Comparison of ENCODE assay signal across 24 mouse cellular contexts in the genomic region with DNA sequence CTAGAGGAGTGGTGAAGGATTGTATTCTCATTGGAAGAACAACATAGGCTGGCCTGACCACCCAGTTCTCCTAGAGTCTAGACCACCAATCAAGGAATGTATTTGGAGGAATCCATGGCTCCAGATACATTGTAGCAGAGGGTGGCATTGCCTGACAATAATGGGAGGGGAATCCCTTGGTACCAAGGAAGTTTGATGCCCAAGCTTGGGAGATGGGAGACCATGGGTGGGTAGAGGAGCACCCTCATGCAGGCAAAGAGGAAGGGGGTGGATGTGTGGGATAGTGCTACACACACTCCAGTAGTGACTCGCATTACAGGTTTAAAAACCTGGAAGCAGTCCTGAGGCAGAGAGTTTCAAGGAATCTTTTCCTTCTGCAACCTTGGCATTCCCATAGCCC.
"Had no signal": no experiment of that assay in that cellular context is flagged by ENCODE, and none has a peak within 500 bp of the region (broad histone marks: within the 10 kb centered on the region; RNA-seq: fewer than 3 reads in every experiment).

No protein-coding gene starts in this region.

- H3K4me3 ChIP-seq: heart, embryonic 10.5 days; heart, embryonic 12.5 days; hindbrain, embryonic 13.5 days; hindbrain, embryonic 15.5 days; kidney, embryonic 15.5 days; limb, embryonic 13.5 days; limb, embryonic 15.5 days; liver, embryonic 12.5 days had no signal

- H3K27me3 ChIP-seq: heart, embryonic 12.5 days; hindbrain, embryonic 13.5 days; hindbrain, embryonic 15.5 days; kidney, embryonic 15.5 days; limb, embryonic 13.5 days; limb, embryonic 15.5 days; liver, embryonic 12.5 days had no signal

- DNase-seq: gastrocnemius, postnatal 14 days; gastrocnemius, postnatal 36 days; heart, adult 18-20 months; heart, postnatal 10 days; kidney, adult 11 months; kidney, adult 2 months; kidney, adult 9 months; kidney, postnatal 14 days; kidney, postnatal 36 days; layer of hippocampus, adult 9-11 months; layer of hippocampus, postnatal 36 days; left cerebral cortex, postnatal 4 days had no signal

- H3K4me2 ChIP-seq: heart, embryonic 12.5 days; hindbrain, embryonic 13.5 days; hindbrain, embryonic 15.5 days; kidney, embryonic 15.5 days; limb, embryonic 13.5 days; limb, embryonic 15.5 days; liver, embryonic 12.5 days had no signal

- H3K4me1 ChIP-seq: heart, embryonic 10.5 days; heart, embryonic 12.5 days; hindbrain, embryonic 13.5 days; hindbrain, embryonic 15.5 days; kidney, embryonic 15.5 days; limb, embryonic 13.5 days; limb, embryonic 15.5 days; liver, embryonic 12.5 days had no signal

- H3K9ac ChIP-seq: heart, embryonic 12.5 days; hindbrain, embryonic 13.5 days; hindbrain, embryonic 15.5 days; kidney, embryonic 15.5 days; limb, embryonic 13.5 days; limb, embryonic 15.5 days; liver, embryonic 12.5 days; liver, embryonic 14.5 days had no signal

- H3K27ac ChIP-seq: heart, embryonic 10.5 days; hindbrain, embryonic 13.5 days; hindbrain, embryonic 15.5 days; hindbrain, postnatal 0 days; kidney, embryonic 15.5 days; kidney, postnatal 0 days; limb, embryonic 13.5 days; limb, embryonic 15.5 days; liver, embryonic 12.5 days; liver, embryonic 14.5 days had no signal

- ATAC-seq: hindbrain, postnatal 0 days; intestine, embryonic 16.5 days; liver, embryonic 12.5 days had no signal

- H3K9me3 ChIP-seq: heart, embryonic 10.5 days; heart, embryonic 12.5 days; hindbrain, embryonic 13.5 days; hindbrain, embryonic 15.5 days; kidney, embryonic 15.5 days; limb, embryonic 13.5 days; limb, embryonic 15.5 days; liver, embryonic 12.5 days had no signal

- H3K36me3 ChIP-seq: heart, embryonic 10.5 days; heart, embryonic 12.5 days; hindbrain, embryonic 13.5 days; hindbrain, embryonic 15.5 days; kidney, embryonic 15.5 days; limb, embryonic 13.5 days; limb, embryonic 15.5 days; liver, embryonic 12.5 days had no signal
